Mouse (Mus musculus): ENCODE measurements around the gene Klhl42. TPM values are rescaled to one million over a fixed set of nuclear protein-coding genes. Genes with fewer than 3 reads are reported as not detected.

Gene Klhl42
- polyA plus RNA-seq, 1 experiment from 2014 or later: 8.4 TPM

DNA sequence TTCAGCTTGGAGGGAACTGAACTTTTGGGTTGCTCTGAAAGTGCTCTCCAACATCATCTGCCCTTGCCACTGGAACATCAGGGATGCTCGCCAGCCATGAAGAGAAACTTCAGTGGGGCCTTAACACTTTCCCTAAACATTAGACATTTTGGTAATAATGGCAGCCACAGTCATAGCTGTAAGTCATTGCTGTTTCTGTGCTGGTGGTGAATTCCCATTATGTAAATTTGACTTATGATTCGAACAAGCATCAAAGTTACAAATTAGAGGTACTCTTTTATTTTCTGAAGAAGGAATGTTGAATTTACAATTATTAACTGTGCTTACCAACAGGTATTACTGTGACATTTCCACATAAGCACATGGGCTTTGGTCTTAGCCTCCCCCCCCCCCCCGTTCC is 27.0 kb downstream of the Klhl42 start:
- H3K4me1 ChIP-seq: no peaks in the 10 kb centered on the region
- H3K4me2 ChIP-seq (replicated peaks): no peak overlapping the region
- no peak overlapping the region for H3K27ac ChIP-seq
- no peaks in the 10 kb centered on the region for H3K36me3 ChIP-seq
- H3K4me3 ChIP-seq: no peak overlapping the region
- 85% methylated on average over 3 of the region's 3 CpGs for WGBS
- H3K9me3 ChIP-seq: no peaks in the 10 kb centered on the region
- no peak for ATAC-seq (ENCODE audit: low FRiP score, low read depth)
- no peaks in the 10 kb centered on the region for H3K27me3 ChIP-seq (replicated peaks)
- no peak overlapping the region for H3K9ac ChIP-seq

DNA sequence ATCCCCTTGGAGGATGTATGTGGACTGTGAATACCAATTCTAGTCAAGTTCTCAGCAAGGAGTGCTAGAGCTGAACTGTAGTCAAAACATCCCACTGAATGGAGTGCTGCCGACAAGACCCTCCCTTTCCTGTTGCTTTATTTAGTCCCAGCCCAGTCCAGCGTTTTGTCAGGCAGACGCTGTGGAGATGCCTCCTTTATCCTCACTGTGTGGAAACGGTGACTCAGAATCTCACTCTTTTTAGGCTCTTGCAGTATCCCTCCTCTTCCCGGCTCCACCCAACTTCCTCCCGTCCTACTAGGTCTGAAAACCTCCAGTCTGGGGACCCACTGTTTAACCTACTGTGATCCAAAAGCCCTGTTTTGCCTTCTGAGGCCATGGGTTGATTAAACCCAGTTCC is 30.1 kb downstream of the Klhl42 start:
- Histone ChIP-seq H3K27me3 (replicated peaks) (no peaks in the 10 kb centered on the region), H3K4me3 (no peak overlapping the region), H3K9me3 (no peaks in the 10 kb centered on the region), H3K27ac (no peak overlapping the region), H3K4me1 (no peaks in the 10 kb centered on the region), H3K9ac (no peak overlapping the region), H3K36me3 (no peaks in the 10 kb centered on the region), H3K4me2 (replicated peaks) (no peak overlapping the region)
- ATAC-seq (ENCODE audit: low FRiP score, low read depth): no peak
- 62% methylated on average over 6 of the region's 6 CpGs for WGBS

DNA sequence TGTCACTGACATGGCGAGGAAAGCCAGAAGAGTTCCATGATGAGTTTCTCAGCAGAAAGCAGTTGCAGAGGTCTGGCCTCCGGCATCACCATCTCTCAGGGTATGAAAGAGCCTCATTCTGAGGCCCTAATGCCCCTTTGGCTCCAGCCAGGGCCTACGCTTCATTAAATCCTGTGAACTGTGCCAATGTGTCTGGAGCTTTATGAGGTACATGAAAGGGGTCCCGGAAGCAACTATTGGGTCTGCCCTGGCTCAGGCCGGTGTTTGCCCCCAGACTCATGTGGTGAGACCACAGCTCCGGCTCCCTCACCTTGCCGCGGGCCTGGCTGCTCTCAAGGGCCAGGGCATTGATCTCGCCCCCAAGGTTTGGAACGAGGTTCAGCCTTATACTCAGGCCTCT is 36.1 kb downstream of the Klhl42 start:
- Histone ChIP-seq H3K4me1 (no peaks in the 10 kb centered on the region), H3K27ac (no peak overlapping the region), H3K4me3 (no peak overlapping the region), H3K27me3 (replicated peaks) (no peaks in the 10 kb centered on the region), H3K9me3 (no peaks in the 10 kb centered on the region), H3K9ac (no peak overlapping the region), H3K4me2 (replicated peaks) (no peak overlapping the region), H3K36me3 (no peaks in the 10 kb centered on the region)
- 93% methylated on average over 10 of the region's 10 CpGs for WGBS
- no peak for ATAC-seq (ENCODE audit: low FRiP score, low read depth)

DNA sequence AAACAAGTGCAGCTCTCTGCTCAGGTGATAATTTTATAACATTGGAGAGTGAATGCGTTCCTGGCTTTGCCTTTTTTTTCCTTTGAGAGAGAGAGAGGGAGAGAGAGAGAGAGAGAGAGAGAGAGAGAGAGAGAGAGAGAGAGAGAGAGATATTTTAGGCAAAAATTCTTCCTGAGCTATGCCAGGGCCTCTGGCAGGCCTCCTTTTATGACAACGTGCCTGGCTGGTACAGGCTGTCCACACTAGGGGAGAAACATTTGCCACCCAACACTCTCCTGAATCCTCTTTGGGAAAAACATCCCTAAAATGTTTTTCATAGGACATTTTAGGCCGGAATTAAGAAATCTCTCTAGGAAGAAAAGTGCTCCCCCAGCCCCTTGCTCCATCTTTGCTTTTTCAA is 47.1 kb downstream of the Klhl42 start:
- H3K4me1 ChIP-seq: no peaks in the 10 kb centered on the region
- no peak overlapping the region for H3K4me2 ChIP-seq (replicated peaks)
- H3K9ac ChIP-seq: no peak overlapping the region
- whole genome bisulfite sequencing: 83% methylated on average over 3 of the region's 3 CpGs
- no peak overlapping the region for H3K4me3 ChIP-seq
- ATAC-seq (ENCODE audit: low FRiP score, low read depth): no peak
- no peak overlapping the region for H3K27ac ChIP-seq
- no peaks in the 10 kb centered on the region for H3K36me3 ChIP-seq
- H3K27me3 ChIP-seq (replicated peaks): no peaks in the 10 kb centered on the region
- no peaks in the 10 kb centered on the region for H3K9me3 ChIP-seq

DNA sequence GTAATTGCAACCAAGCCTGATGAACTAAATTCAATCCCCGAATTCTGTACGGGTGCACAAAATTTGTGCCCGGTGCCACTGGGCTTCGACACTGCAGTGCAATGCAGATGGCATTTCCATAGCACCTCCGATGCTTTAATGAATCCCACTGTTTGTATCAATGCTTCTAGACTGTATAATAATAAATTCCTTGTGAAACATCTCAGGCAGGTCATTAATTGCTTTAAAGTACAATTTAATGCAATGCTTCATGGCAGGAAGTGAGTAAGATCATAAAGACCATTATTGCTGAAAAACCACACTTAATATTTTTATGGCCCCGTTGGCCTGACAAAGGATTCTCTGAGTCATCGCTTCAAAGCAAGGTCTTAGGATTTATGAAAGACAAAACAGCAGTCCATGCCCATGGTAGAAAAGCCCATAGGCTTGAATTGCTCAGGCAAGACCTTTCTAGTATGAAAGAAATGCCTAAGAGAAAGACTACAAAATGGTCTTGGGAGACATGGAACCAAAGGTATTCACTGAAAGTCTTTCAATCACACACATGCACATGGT is 49.5 kb downstream of the Klhl42 start:
- H3K4me1 ChIP-seq: no peaks in the 10 kb centered on the region
- no peak for ATAC-seq (ENCODE audit: low FRiP score, low read depth)
- WGBS: 92% methylated on average over 7 of the region's 7 CpGs

DNA sequence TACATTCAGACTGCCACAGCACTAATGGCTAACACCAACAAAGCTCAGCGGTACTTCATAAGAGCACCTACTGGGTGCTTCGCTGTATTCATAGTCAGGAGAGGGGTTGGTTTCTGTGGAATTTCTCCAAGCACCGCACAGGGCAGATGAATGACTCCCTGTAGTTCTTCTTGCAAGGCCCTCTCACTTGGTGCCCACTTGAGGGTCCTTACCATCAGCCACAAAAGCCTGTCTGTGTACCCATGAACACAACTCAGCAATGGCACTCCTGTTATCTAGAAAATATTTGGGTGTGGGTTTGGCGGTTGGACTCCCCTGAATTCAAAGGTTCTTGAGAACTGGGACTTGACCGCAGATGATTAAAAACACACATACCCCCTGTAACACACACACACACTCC is 53.5 kb downstream of the Klhl42 start:
- Histone ChIP-seq H3K4me2 (replicated peaks) (no peak overlapping the region), H3K4me1 (no peaks in the 10 kb centered on the region), H3K9me3 (no peaks in the 10 kb centered on the region), H3K9ac (no peak overlapping the region), H3K36me3 (no peaks in the 10 kb centered on the region), H3K27ac (no peak overlapping the region), H3K27me3 (replicated peaks) (no peaks in the 10 kb centered on the region), H3K4me3 (no peak overlapping the region)
- no peak for ATAC-seq (ENCODE audit: low FRiP score, low read depth)
- 90% methylated on average over 5 of the region's 5 CpGs for WGBS

More for the DNA sequence above, 49.5 kb downstream of the Klhl42 start:
- no peaks in the 10 kb centered on the region for H3K36me3 ChIP-seq
- no peaks in the 10 kb centered on the region for H3K9me3 ChIP-seq
- no peak overlapping the region for H3K4me3 ChIP-seq
- H3K4me2 ChIP-seq (replicated peaks): no peak overlapping the region
- no peaks in the 10 kb centered on the region for H3K27me3 ChIP-seq (replicated peaks)
- H3K9ac ChIP-seq: no peak overlapping the region
- H3K27ac ChIP-seq: no peak overlapping the region

DNA sequence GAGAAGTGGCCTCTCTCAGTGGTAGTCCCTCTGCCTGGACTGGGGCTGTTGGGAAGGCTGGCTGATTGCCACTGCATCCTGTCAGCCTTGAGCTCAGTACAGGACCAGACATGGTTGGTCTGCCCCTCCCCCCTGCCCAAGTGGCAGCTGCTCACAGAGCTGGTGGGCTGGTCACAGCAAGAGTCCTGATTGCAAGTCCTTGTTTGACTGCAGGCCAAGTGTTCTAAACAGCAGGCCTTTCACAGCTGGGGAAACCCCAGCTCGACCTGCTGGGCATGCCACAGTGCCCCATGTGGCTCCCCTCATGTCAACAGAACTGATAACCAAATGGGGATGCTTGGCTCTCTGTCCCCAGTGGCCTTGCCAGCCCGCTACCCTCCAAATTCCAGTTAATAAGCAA is 54.1 kb downstream of the Klhl42 start:
- peak; percentile 88 for ATAC-seq (ENCODE audit: low FRiP score, low read depth)
- H3K9ac ChIP-seq: no peak overlapping the region
- no peaks in the 10 kb centered on the region for H3K4me1 ChIP-seq
- 24% methylated on average over 2 of the region's 2 CpGs for WGBS
- no peaks in the 10 kb centered on the region for H3K27me3 ChIP-seq (replicated peaks)
- no peak overlapping the region for H3K4me2 ChIP-seq (replicated peaks)
- H3K27ac ChIP-seq: no peak overlapping the region
- H3K9me3 ChIP-seq: no peaks in the 10 kb centered on the region
- no peak overlapping the region for H3K4me3 ChIP-seq
- H3K36me3 ChIP-seq: no peaks in the 10 kb centered on the region

DNA sequence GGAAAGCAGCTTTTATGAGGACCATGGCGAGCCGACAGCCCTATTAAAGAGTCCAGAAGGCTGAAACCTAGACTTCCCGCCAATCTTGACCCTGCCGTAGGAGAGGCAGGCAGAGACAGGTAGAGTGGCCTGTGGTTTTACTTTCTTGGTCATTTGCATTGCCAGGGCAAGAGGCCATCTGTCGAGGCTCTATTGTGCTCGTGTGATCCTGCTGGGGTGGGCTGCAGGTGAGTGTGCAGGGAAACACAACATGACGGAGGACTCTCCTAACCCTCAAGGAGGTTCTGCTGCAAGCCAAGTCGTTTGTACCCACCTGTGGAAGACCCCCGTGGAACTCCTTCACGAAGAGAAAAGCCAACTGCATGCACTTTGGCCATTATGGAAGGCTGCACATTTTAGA is 54.6 kb downstream of the Klhl42 start:
- Histone ChIP-seq H3K27ac (no peak overlapping the region), H3K9me3 (no peaks in the 10 kb centered on the region), H3K4me3 (no peak overlapping the region), H3K4me1 (no peaks in the 10 kb centered on the region), H3K4me2 (replicated peaks) (no peak overlapping the region), H3K9ac (no peak overlapping the region), H3K36me3 (no peaks in the 10 kb centered on the region), H3K27me3 (replicated peaks) (no peaks in the 10 kb centered on the region)
- WGBS: 62% methylated on average over 10 of the region's 10 CpGs
- no peak for ATAC-seq (ENCODE audit: low FRiP score, low read depth)

DNA sequence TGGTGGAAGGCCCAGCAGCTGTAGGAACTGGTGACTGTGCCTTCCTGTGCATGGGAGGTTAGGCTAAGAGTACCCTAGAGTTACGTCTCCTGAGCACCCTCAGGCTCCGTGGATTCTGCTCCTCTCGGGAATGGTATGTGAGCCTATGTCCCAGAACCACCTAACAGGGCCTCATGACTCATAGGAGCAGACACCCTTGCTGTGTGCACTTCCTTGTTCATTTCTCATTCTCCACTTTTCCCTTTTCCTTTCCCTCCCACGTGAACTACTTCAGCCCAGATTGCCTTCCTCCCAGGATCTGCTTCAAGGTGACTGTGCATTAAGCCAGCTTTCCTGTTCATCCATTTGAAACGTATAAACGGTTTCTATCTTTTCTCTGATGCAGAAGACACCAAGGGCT is 59.9 kb downstream of the Klhl42 start:
- no peak overlapping the region for H3K4me3 ChIP-seq
- H3K9me3 ChIP-seq: no peaks in the 10 kb centered on the region
- no peaks in the 10 kb centered on the region for H3K4me1 ChIP-seq
- H3K27me3 ChIP-seq (replicated peaks): no peaks in the 10 kb centered on the region
- ATAC-seq (ENCODE audit: low FRiP score, low read depth): no peak
- H3K4me2 ChIP-seq (replicated peaks): no peak overlapping the region
- 85% methylated on average over 6 of the region's 6 CpGs for WGBS
- H3K9ac ChIP-seq: no peak overlapping the region
- H3K36me3 ChIP-seq: no peaks in the 10 kb centered on the region
- H3K27ac ChIP-seq: no peak overlapping the region

DNA sequence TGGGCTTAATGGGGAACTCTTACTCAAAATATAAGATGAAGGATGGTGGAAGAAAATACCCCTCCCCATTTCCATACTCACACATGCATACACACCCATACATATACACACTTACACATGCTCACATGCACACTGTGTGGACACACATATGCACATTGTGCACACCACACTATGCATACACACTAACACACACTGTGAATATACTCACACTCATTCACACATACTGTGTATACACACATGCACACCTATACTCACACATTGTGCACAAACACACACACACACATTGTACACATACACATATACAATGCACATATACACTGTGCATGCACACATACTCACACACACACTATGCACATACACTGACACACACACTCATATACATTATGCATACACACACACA is 60.7 kb downstream of the Klhl42 start:
- no peaks in the 10 kb centered on the region for H3K36me3 ChIP-seq
- H3K4me1 ChIP-seq: no peaks in the 10 kb centered on the region
- no peaks in the 10 kb centered on the region for H3K27me3 ChIP-seq (replicated peaks)
- no peak overlapping the region for H3K9ac ChIP-seq
- no peak overlapping the region for H3K27ac ChIP-seq
- H3K9me3 ChIP-seq: no peaks in the 10 kb centered on the region
- H3K4me2 ChIP-seq (replicated peaks): no peak overlapping the region
- no peak for ATAC-seq (ENCODE audit: low FRiP score, low read depth)
- H3K4me3 ChIP-seq: no peak overlapping the region

DNA sequence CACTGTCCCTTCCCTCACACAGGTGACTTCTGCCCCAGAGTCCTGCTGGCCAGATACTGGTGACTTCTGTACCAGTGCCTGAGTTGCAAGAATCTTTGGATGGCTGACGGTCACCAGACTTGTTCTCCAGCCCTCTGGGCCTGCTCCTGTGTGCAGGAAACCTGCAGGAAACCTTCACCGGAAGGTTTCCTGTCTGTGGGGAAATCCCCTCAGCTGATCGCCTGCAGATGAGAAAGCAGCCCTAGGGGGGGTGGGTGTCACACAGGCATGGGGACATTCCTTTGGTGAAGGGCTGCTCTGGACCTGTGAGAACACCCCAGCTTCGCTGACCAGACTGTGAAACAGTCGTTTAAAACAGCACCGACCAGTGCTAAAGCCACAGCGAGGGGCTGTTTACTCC is 63.9 kb downstream of the Klhl42 start:
- no peak overlapping the region for H3K27ac ChIP-seq
- H3K9me3 ChIP-seq: no peaks in the 10 kb centered on the region
- WGBS: 78% methylated on average over 7 of the region's 7 CpGs
- no peak overlapping the region for H3K4me2 ChIP-seq (replicated peaks)
- ATAC-seq (ENCODE audit: low FRiP score, low read depth): no peak
- no peaks in the 10 kb centered on the region for H3K4me1 ChIP-seq
- no peak overlapping the region for H3K9ac ChIP-seq
- no peaks in the 10 kb centered on the region for H3K27me3 ChIP-seq (replicated peaks)
- H3K4me3 ChIP-seq: no peak overlapping the region
- no peaks in the 10 kb centered on the region for H3K36me3 ChIP-seq

DNA sequence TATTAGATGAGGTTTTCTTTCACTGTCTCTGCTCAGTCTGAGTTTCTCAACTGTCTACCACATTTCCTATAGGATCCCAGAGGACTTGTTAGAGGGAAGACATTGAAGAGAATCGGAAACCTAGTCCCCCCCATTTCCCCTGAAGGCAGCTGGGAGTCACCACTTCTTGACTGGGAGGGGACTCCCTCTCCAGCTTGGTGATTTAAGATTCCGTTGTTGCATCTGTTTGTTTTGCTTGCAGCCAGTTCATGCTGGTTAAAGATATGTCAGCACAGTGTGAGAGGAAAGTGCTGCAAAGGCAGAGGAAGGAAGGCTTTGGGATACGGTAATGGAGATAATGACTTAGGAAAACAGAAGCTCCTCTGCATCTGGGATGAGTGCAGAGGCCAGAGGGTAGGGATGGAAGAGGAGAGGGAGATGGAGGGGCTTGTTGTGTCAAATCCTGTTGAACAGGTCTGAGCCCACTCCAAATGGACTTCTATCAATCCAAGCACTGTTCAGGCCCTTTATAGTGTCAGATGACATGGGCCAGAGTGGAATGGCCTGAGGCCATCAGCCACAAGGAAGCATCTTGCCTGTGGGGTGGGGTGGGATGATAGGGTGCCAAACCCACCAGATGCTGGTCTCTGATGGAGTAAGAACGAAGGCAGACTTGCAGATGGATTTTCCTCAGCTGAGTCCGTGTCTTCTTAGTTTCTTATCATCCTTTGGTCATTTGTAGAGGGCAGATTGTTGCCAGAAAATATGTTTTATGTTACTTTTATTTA is 70.8 kb downstream of the Klhl42 start:
- H3K9me3 ChIP-seq: no peaks in the 10 kb centered on the region
- H3K4me3 ChIP-seq: no peak overlapping the region
- ATAC-seq (ENCODE audit: low FRiP score, low read depth): no peak
- no peaks in the 10 kb centered on the region for H3K27me3 ChIP-seq (replicated peaks)
- H3K9ac ChIP-seq: no peak overlapping the region
- 67% methylated on average over 5 of the region's 5 CpGs for WGBS
- no peaks in the 10 kb centered on the region for H3K36me3 ChIP-seq
- H3K4me1 ChIP-seq: no peaks in the 10 kb centered on the region
- H3K27ac ChIP-seq: no peak overlapping the region
- H3K4me2 ChIP-seq (replicated peaks): no peak overlapping the region
